Mouse (Mus musculus): ENCODE measurements around the gene Ncor2.

- TF ChIP-seq CTCF (IDR thresholded peaks at IDR 0.05; ENCODE audit: low read depth, low read length) (no peak), POLR2A (IDR thresholded peaks at IDR 0.05; ENCODE audit: borderline replicate concordance, low read depth, low read length) (no peak)
Measured at GRCm38 (mm10) chr5:125199086-125199485, 20.1 kb upstream of the Ncor2 start.
